Mouse (Mus musculus): ENCODE measurements around the gene Eme1. TPM values are rescaled to one million over a fixed set of nuclear protein-coding genes. Genes with fewer than 3 reads are reported as not detected.
A peak's percentile ranks its signal among the peaks of the same experiment; 100 is the strongest.
"Not testable (repeated sequence)": the region's sequence is repeated elsewhere in the genome, so short reads cannot be mapped to it uniquely, and the experiment has no call there.

Eme1 gene
- polyA plus RNA-seq, 1 experiment: 5.9 TPM

GRCm38 (mm10) chr11:94652973-94653372, 791 bp downstream of the Eme1 start:
- DNase-seq (ENCODE audit: low read depth, low spot score): no peak
- 36% methylated on average over 8 of the region's 8 CpGs for WGBS

DNA sequence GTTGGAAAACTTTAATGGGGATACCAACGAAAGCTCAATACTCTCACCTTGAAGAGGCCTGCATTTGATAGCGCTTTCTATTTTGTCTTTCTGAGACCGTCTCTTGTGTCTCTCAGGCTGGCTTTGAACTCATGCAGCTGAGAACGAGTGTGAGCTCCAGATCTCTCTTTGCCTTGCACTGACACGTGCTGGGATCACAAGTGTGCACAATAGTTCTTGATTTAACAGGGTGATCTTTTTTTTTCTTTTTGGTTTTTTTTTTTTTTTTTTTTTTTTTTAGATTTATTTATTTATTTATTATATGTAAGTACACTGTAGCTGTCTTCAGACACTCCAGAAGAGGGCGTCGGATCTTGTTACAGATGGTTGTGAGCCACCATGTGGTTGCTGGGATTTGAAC, 2.5 kb downstream of the Eme1 start:
- DNase-seq (ENCODE audit: low read depth, low spot score): not testable (repeated sequence)
- WGBS: 92% methylated on average over 7 of the region's 7 CpGs

- no peak for DNase-seq (ENCODE audit: low read depth, low spot score)
- WGBS: 96% methylated on average over 4 of the region's 4 CpGs
Observed at GRCm38 (mm10) chr11:94646457-94646856, 7.3 kb downstream of the Eme1 start.

DNA sequence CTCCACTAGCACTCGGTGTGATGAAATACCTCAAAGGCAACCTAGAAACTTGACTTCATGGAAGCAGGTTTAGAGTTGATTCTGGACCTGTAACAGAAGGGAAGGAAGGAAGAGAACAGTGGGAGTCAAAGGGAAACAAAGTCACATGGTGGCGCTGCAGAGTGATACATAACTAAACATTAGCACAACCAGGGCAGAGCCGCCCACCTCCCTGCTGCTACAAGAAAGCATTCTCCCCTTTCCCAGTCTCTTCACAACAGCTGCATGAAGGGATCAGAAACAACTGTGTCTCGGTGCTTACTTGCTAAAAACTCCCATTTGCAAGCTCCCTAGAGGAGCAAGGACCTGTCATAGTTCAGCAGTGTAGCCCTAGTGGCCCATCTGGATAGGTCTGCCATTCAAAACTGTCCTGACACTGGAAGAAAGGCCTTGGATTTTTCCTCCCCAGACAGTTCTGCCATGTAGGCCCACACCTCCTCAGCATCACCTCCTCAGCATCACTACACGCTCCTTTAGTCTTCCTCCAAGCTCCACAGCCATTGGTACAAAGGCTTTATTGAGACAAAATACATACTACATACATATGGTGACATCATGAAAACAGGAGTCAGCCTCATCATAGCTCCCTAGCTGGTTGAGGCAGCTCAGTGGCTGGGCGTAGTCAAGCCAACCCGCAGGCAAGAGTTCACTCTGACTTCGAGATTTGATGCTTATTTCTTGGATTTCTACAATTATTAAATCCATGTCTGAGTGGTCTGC, 9.1 kb downstream of the Eme1 start:
- no peak for DNase-seq (ENCODE audit: low read depth, low spot score)
- 85% methylated on average over 8 of the region's 8 CpGs for WGBS

GRCm38 (mm10) chr11:94634431-94634830, 19.3 kb downstream of the Eme1 start:
- no peak for DNase-seq (ENCODE audit: low read depth, low spot score)
- WGBS: 87% methylated on average over 5 of the region's 5 CpGs

- no peak for DNase-seq (ENCODE audit: low read depth, low spot score)
- 45% methylated on average over 8 of the region's 8 CpGs for WGBS
Observed at GRCm38 (mm10) chr11:94632988-94633387, 20.8 kb downstream of the Eme1 start.

DNA sequence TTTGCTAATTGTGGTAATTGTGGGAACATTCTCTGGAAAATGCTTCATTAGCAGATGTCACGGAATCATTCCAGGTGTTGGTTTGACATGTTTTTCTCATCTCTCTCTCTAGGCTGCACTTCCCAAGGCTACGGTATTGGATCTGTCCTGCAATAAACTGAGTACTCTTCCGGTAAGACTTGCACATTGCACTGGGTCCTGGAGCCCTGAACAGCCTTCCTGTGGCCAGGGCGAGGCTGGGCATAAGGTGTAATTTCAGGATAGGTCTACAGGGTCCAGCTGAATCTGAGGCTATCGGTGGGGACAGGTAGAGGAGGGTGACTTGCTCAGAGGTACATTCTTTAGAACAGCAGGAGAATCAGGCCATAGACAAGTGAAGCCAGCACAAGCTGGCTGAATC, 21.8 kb downstream of the Eme1 start:
- WGBS: 64% methylated on average over 5 of the region's 5 CpGs
- no peak for DNase-seq (ENCODE audit: low read depth, low spot score)

DNA sequence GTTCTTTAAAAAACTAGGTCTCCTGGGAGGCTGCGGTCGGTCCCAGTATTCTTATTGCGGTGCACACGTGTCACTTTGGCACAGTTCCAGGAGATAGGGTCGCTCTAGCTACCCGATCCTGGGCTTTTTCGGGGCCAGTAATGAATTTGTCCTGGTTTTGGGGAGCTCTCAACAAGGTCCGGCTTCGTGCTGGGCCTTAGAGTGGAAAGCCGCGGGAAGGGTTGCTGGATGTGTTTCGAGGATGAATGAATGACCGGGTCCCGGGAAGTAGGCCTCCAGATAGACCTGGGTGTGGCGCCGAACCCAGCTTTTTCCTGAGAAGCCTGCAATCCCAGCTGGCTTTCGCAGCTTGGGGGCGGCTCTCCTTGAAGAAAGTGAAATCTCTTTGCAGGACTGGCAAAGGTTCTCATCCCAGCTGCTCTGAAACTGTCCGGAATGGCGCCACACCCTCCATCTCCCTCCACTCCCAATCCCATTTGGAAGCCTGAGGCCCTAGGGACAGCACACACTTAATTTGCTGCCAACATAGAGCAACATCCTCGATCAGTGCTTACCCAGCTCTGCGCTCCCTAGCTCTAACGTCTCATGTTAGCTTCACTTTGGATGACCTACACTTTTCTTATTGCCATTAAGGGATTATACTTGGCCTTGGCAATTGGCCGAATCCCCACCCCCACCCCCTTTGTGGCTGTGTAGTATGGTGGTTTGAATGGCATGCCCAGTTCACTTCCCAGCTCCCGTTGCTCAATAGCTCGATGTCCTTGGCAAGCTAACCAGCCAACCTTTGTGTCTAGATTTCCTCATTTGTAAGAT, 23.4 kb downstream of the Eme1 start:
- 3% methylated on average over 26 of the region's 26 CpGs for WGBS

DNA sequence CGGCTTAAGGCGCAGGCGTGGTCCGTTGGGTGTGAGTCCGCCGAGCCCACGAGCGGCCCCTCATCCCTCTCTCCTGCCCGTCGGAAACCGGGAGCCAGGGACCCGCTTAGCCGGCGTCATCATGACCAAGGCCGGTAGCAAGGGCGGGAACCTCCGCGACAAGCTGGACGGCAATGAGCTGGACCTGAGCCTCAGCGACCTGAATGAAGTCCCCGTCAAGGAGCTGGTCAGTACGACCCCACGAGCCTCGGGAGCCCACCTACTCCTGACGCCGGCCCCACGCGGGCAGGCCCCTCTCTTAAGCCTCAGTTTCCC, 23.9 kb downstream of the Eme1 start:
- under 1% methylated on average over 28 of the region's 28 CpGs for WGBS

More for the DNA sequence above, 23.4 kb downstream of the Eme1 start:
- no peak for DNase-seq (ENCODE audit: low read depth, low spot score)

GRCm38 (mm10) chr11:94629199-94629883, 24.4 kb downstream of the Eme1 start, which contains the start of gene Lrrc59:
Gene Lrrc59, plus strand, starts transcription at chr11:94629767.
- WGBS: 3% methylated on average over 41 of the region's 41 CpGs
- peak; percentile 72 for DNase-seq (ENCODE audit: low read depth, low spot score)

More for the DNA sequence above, 23.9 kb downstream of the Eme1 start:
- DNase-seq (ENCODE audit: low read depth, low spot score): no peak

GRCm38 (mm10) chr11:94622162-94622561, 31.6 kb downstream of the Eme1 start:
- 76% methylated on average over 2 of the region's 2 CpGs for WGBS
- DNase-seq (ENCODE audit: low read depth, low spot score): no peak

DNA sequence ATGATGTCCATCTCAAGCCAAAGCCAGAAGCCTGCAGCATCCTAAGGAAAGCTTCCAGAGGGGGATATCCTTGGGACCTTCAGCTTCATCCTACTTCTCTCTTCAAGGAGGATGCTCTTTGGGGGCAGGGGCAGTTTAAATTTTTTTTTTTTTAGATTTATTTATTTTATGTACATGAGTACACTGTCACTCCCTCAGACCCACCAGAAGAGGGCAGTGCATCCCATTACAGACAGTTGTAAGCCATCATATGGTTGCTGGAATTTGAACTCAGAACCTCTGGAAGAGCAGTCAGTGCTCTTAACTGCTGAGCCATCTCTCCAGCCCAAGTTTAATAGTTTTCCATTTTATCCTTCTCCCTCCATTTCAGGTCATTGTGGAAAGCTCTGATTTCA, 32.3 kb downstream of the Eme1 start:
- DNase-seq (ENCODE audit: low read depth, low spot score): no peak

GRCm38 (mm10) chr11:94620766-94621457, 32.9 kb downstream of the Eme1 start:
- WGBS: 47% methylated on average over 6 of the region's 6 CpGs
- no peak for DNase-seq (ENCODE audit: low read depth, low spot score)

DNA sequence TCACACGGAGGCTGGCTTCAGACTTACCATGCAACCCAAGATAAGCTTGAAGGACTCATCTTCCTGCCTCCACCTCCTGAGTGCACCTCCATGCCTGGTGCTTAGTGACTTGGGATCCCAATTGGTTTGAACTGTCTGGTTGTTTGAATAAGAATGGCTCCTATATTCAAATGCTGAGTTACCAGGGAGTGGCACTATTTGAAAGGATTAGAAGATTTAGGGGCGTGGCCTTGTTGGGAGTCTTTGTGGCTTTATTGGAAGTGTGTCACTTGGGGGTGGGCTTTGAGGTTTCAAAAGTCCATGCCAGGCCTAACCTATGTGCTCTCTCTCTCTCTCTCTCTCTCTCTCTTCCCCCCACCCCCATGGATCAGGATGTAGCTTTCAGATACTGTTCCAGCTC, 36.1 kb downstream of the Eme1 start:
- 93% methylated on average over 2 of the region's 2 CpGs for WGBS
- DNase-seq (ENCODE audit: low read depth, low spot score): no peak

DNA sequence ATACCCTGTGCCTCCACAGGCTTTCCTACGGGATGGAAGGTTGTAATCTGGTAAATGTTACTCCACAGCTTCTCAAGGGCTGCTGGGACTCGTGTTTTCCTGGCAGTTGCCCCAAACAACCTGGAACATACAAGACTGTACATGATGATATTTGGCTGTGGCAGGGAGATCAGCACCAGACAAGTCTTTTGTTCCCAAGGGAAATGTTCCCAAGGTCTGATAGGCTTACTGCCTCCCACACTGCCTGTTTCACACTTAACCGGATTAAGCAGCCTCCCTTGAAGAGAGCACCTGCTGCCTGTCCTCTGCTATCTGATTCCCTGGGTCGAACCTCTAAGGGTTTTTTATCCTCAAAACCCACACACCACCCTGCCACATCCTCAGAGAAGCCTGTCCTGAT, 38.3 kb downstream of the Eme1 start:
- no peak for DNase-seq (ENCODE audit: low read depth, low spot score)
- WGBS: 53% methylated on average over 4 of the region's 4 CpGs

- no peak for DNase-seq (ENCODE audit: low read depth, low spot score)
- 25% methylated on average over 4 of the region's 4 CpGs for WGBS
Observed at GRCm38 (mm10) chr11:94614603-94615002, 39.2 kb downstream of the Eme1 start.

DNA sequence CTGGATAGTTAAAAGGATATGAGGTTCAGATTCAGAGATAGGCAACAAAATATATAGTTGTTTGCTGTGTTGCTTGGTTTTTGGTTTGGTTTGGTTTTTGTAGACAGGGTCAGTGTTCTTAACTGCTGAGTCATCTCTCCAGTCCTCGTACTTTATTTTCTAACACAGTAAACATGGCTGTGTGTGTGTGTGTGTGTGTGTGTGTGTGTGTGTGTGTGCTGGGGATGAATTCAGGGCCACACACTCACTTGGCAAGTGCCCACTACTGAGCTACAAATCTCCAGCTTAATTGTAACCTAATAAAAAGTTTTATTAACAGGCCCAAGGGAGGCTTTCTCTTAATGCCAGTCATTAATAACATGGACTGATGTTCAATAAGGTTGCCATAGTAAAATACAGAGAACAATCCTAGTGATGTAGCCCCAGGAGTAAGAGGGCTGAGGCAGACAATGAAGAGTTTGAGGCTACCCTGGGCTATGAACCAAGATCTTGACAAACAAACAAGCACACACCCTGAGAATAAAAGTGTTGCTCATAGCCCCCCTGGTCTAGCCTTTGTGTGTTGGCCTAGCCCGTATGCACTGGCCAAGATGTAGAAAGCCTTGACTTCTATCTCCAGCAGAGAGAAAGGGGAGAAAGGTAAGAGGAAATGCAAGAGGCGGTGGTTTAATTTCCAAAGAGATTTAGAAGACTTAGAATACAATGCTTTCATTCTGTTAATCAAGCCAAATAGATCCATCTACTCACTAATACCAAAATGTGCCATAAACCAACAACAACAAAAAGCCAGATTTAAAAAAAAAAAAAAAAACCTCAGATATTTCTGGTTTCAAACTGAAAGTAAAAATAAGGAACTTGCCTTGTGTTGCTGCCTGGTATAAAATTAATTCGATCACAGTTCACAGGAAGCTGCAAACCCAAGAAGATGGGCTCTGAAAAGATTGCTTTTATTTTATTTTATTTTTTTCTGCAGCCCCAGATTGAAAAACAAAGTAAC, 42.7 kb downstream of the Eme1 start:
- WGBS: 54% methylated on average over 4 of the region's 4 CpGs
- DNase-seq (ENCODE audit: low read depth, low spot score): no peak

- 71% methylated on average over 11 of the region's 11 CpGs for WGBS
- DNase-seq (ENCODE audit: low read depth, low spot score): no peak
Observed at GRCm38 (mm10) chr11:94602356-94602955, 51.3 kb downstream of the Eme1 start.

Data from large intestine, adult 2 months (tissue).